Mouse (Mus musculus) hindbrain, embryonic 13.5 days (tissue): ENCODE results near the gene Lcorl. TPM values are rescaled to one million over a fixed set of nuclear protein-coding genes. Genes with fewer than 3 reads are reported as not detected.
A peak's percentile ranks its signal among the peaks of the same experiment; 100 is the strongest.

Source experiments
- ATAC-seq: fragments of 200-750 bp; cut with Nextera tagmentation; 2 replicates; pipeline ENCODE4 v1.8.0; 2017; ENCODE audit warnings: moderate TSS enrichment; ENCODE audit not compliant: low FRiP score
- H3K27ac ChIP-seq: fragments of 300-500 bp; sonication (generic); 2 replicates; pipeline ENCODE4 v1.5.1; 2015; ENCODE audit warnings: inconsistent platforms, mild to moderate bottlenecking, moderate library complexity
- H3K27me3 ChIP-seq: fragments of 300-500 bp; sonication (generic); 2 replicates; pipeline ENCODE4 v1.6.1; 2015; ENCODE audit warnings: mild to moderate bottlenecking, inconsistent platforms
- H3K36me3 ChIP-seq: fragments of 300-500 bp; sonication (generic); 2 replicates; pipeline ENCODE4 v1.6.1; 2015; ENCODE audit warnings: mild to moderate bottlenecking, inconsistent platforms
- H3K4me1 ChIP-seq: fragments of 300-500 bp; sonication (generic); replicated peaks from 2 replicates; pipeline ENCODE4 v1.6.1; 2015; ENCODE audit warnings: inconsistent platforms
- H3K4me2 ChIP-seq: fragments of 300-500 bp; sonication (generic); 2 replicates; pipeline ENCODE4 v1.6.1; 2015; ENCODE audit warnings: inconsistent platforms, mild to moderate bottlenecking, moderate library complexity
- H3K4me3 ChIP-seq: fragments of 300-500 bp; sonication (generic); 2 replicates; pipeline ENCODE4 v1.5.1; 2015; ENCODE audit warnings: mild to moderate bottlenecking, inconsistent platforms
- H3K9ac ChIP-seq: fragments of 300-500 bp; sonication (generic); 2 replicates; pipeline ENCODE4 v1.6.1; 2015; ENCODE audit warnings: mild to moderate bottlenecking, inconsistent platforms
- H3K9me3 ChIP-seq: fragments of 300-500 bp; sonication (generic); 2 replicates; pipeline ENCODE4 v1.6.1; 2016; ENCODE audit warnings: inconsistent platforms
- WGBS: fragments of 180-500 bp; shearing (Covaris S2); methylation state at CpG from one replicate; pipeline ENCODE4 v1.1.7; 2015; 5-methylcytosine and 5-hydroxymethylcytosine counted together
- polyA plus RNA-seq: library from polyadenylated mRNA; unstranded; fragments of >200 nt; fragmentation: Nextera tagmentation; extraction: Ambion mirVana; gene quantifications from 2 replicates; pipeline ENCODE4 v1.2.1, GENCODE M21; 2015

Lcorl gene
- polyA plus RNA-seq: 57.5 and 59.1 TPM in 2 replicates

- H3K9ac ChIP-seq: peak within 1 kb of the TSS; percentile 96
- peaks cover 8% of the 10 kb centered on the region; the same call in 1 of the 2 replicates for H3K27me3 ChIP-seq
- ATAC-seq: peak; percentile 98
- peak within 1 kb of the TSS; percentile 87 for H3K4me3 ChIP-seq
- WGBS: 0% methylated on average over 68 of the region's 79 CpGs
- H3K36me3 ChIP-seq: no peaks in the 10 kb centered on the region
- peak within 1 kb of the TSS; percentile 99 for H3K27ac ChIP-seq
- H3K9me3 ChIP-seq: no peaks in the 10 kb centered on the region
- peak within 1 kb of the TSS; percentile 71 for H3K4me2 ChIP-seq
- H3K4me1 ChIP-seq: peaks cover 8% of the 10 kb centered on the region
Measured at GRCm38 (mm10) chr5:45857254-45858011, at the start of gene Lcorl. Lcorl (minus strand) TSS chr5:45857615.

DNA sequence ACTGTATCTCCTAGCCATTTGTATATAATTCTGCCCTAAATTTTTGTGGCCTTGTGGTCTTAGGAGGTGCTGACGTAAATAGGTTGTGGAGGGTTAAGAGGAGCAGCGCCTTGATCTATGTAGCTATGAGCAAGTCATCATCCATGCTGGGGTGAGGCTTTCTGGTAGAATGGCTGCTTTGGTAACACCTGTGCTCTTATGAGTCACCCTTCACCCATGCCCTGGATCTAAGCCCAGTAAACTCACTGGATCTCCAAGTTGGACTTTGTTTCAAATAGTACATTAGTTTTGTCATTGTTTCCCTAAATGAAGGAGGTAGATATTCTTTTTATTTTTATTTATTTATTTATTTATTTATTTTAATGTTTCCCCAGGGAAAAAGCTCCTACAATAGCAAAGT lies 47.3 kb upstream of the Lcorl start:
- Histone ChIP-seq H3K4me1 (no peaks in the 10 kb centered on the region), H3K9me3 (no peaks in the 10 kb centered on the region), H3K27me3 (no peaks in the 10 kb centered on the region), H3K4me2 (no peak overlapping the region), H3K27ac (no peak overlapping the region), H3K4me3 (no peak overlapping the region), H3K9ac (no peak overlapping the region), H3K36me3 (no peaks in the 10 kb centered on the region)
- WGBS: 95% methylated on average over 2 of the region's 2 CpGs
- no peak for ATAC-seq

DNA sequence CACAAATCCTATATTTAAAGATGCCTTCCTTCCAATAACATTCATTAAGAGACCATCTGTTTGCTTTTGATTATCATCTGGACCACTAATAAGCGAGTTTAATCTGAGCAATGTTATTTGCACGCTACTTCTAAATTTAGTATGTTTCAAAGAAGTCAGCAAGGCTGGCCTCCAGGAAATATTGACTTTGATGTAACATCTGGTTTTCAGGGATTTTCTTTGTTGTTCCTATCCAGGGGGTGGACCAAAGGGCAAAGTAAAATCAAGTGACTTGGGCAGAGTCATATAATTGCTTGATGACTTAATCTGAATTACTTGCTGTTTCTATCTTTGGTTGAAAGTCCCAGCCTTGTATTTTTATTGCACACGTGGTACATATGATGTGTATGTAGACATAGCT lies 45.8 kb upstream of the Lcorl start:
- WGBS: 71% methylated on average over 3 of the region's 3 CpGs

DNA sequence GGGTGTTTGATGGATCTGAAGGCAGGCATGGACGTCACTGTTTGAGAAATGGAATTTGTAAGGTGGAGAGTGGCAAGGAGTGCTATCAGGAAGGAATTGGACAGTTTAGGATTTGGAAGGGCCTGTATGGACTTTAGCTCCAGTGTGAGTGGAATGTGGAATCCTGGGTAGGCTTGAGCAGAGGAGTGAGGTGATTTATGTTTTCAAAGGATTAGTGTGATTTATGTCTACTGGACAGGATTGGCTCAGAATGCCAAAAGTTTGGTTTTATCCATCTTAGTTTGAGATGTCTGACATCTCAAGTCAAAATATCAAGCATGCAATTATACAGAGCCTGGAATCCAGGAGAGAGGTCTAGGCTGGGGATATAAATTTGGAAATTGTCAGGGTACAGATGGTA lies 37.9 kb upstream of the Lcorl start:
- Histone ChIP-seq H3K27me3 (no peaks in the 10 kb centered on the region), H3K4me2 (no peak overlapping the region), H3K4me3 (no peak overlapping the region), H3K36me3 (no peaks in the 10 kb centered on the region), H3K9me3 (no peaks in the 10 kb centered on the region), H3K9ac (no peak overlapping the region), H3K4me1 (no peaks in the 10 kb centered on the region), H3K27ac (no peak overlapping the region)
- 79% methylated on average over 1 of the region's 1 CpGs for WGBS
- ATAC-seq: no peak

More for the DNA sequence above, 45.8 kb upstream of the Lcorl start:
- no peak overlapping the region for H3K4me2 ChIP-seq
- H3K9me3 ChIP-seq: no peaks in the 10 kb centered on the region
- H3K9ac ChIP-seq: no peak overlapping the region
- H3K36me3 ChIP-seq: no peaks in the 10 kb centered on the region
- no peak overlapping the region for H3K4me3 ChIP-seq
- H3K27ac ChIP-seq: no peak overlapping the region
- no peaks in the 10 kb centered on the region for H3K27me3 ChIP-seq
- H3K4me1 ChIP-seq: no peaks in the 10 kb centered on the region
- no peak for ATAC-seq

- ATAC-seq: no peak
- no peaks in the 10 kb centered on the region for H3K27me3 ChIP-seq
- H3K4me2 ChIP-seq: no peak overlapping the region
- no peaks in the 10 kb centered on the region for H3K36me3 ChIP-seq
- WGBS: 84% methylated on average over 3 of the region's 3 CpGs
- no peak overlapping the region for H3K27ac ChIP-seq
- H3K9me3 ChIP-seq: no peaks in the 10 kb centered on the region
- no peak overlapping the region for H3K9ac ChIP-seq
- H3K4me1 ChIP-seq: no peaks in the 10 kb centered on the region
- H3K4me3 ChIP-seq: no peak overlapping the region
Measured at GRCm38 (mm10) chr5:45893696-45894095, 36.3 kb upstream of the Lcorl start.

- 95% methylated on average over 1 of the region's 1 CpGs for WGBS
- Histone ChIP-seq H3K4me2 (no peak overlapping the region), H3K27me3 (no peaks in the 10 kb centered on the region), H3K27ac (no peak overlapping the region), H3K9me3 (no peaks in the 10 kb centered on the region), H3K4me1 (no peaks in the 10 kb centered on the region), H3K4me3 (no peak overlapping the region), H3K36me3 (no peaks in the 10 kb centered on the region), H3K9ac (no peak overlapping the region)
- ATAC-seq: no peak
Measured at GRCm38 (mm10) chr5:45876328-45876727, 18.9 kb upstream of the Lcorl start.

DNA sequence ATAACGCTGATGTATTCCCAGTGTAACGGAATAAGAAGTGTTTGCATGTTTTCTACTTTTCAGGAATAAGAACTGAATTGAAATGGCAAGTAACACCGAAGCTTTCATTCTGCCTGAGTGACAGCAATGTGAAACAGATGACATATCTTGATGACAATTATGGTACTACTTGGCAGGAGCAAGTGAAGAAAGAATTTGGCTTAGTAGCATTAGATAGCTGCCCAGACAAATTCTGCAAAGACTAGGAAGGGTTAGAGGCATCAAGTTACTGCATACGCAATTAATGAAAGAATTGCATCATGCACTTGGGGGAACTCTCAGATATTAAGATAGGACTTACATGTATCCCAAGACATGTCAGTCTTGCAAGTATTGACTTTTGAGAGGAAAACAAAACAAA lies 18.1 kb upstream of the Lcorl start:
- H3K4me2 ChIP-seq: no peak overlapping the region
- no peak overlapping the region for H3K9ac ChIP-seq
- no peaks in the 10 kb centered on the region for H3K27me3 ChIP-seq
- no peaks in the 10 kb centered on the region for H3K36me3 ChIP-seq
- H3K4me1 ChIP-seq: no peaks in the 10 kb centered on the region
- no peak overlapping the region for H3K27ac ChIP-seq
- H3K9me3 ChIP-seq: no peaks in the 10 kb centered on the region
- no peak overlapping the region for H3K4me3 ChIP-seq
- WGBS: 88% methylated on average over 4 of the region's 4 CpGs
- no peak for ATAC-seq

DNA sequence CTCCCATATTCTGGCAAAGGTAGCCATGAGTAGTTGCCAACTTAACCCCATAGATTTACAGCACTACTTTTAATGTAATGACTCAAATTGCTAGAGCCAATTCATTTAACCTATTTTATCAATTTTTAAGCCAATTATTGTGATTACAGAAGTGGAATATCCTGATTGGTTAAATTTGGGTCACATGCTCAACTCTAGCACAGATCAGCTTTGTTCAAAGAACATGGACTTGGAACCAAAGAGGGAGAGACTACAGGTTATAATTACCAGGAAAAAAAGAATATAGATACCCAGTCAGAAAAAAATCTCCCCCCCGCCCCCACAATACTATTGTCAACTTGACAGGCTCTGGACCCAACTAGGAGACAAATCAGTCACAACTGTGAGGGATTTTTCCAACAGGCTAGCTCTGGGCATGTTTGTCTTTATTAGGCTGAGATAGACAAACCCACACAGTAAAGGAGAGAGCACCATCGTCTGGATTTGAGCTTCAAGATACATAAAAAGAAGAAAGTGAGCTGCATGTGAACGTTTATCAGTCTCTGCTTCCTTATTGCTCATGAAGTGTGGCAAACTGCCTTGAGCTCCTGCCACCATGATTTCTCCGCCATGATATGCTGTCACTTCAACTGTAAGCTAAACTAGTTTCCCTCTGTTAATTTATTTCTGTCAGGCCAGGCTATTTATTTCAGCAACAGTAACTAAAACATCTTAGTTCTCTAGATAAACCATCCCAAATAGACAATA lies 17.0 kb upstream of the Lcorl start:
- no peaks in the 10 kb centered on the region for H3K4me1 ChIP-seq
- no peak for ATAC-seq
- H3K9me3 ChIP-seq: no peaks in the 10 kb centered on the region
- no peak overlapping the region for H3K9ac ChIP-seq
- H3K36me3 ChIP-seq: no peaks in the 10 kb centered on the region
- no peak overlapping the region for H3K4me2 ChIP-seq
- 91% methylated on average over 4 of the region's 4 CpGs for WGBS
- H3K27ac ChIP-seq: no peak overlapping the region
- no peak overlapping the region for H3K4me3 ChIP-seq
- no peaks in the 10 kb centered on the region for H3K27me3 ChIP-seq

GRCm38 (mm10) chr5:45858368-45858767 lies 953 bp upstream of the Lcorl start:
- no peak overlapping the region for H3K9ac ChIP-seq

DNA sequence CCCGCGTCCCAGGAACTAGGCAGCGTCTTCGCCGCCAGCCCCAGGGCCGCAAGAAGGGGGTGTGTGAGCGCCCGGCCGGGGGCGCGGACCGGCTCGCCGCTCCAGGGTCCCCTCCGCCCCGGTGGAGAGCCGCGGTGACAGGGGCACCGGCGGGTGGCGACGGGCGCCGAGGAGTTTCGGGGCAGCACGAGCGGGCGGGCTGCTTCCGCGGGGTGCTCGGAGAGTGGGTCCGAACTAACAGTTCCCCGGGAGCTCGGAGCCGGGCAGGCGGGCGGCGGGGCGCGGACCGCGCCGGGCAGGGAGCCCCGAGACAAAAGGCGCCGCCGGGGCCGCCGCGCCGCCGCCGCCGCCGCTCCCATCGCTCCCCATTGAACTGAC lies 550 bp downstream of the Lcorl start:
- Histone ChIP-seq H3K36me3 (no peaks in the 10 kb centered on the region), H3K4me3 (peak overlapping the region; percentile 87), H3K9ac (peak overlapping the region; percentile 96), H3K4me1 (peaks cover 8% of the 10 kb centered on the region), H3K27me3 (peaks cover 8% of the 10 kb centered on the region; the same call in 1 of the 2 replicates), H3K27ac (peak overlapping the region; percentile 99), H3K4me2 (peak overlapping the region; percentile 71), H3K9me3 (no peaks in the 10 kb centered on the region)
- ATAC-seq: peak; percentile 26
- WGBS: under 1% methylated on average over 38 of the region's 56 CpGs

More at GRCm38 (mm10) chr5:45858368-45858767, 953 bp upstream of the Lcorl start:
- peak overlapping the region; percentile 87 for H3K4me3 ChIP-seq
- H3K4me1 ChIP-seq: peaks cover 8% of the 10 kb centered on the region
- H3K27ac ChIP-seq: no peak overlapping the region
- no peaks in the 10 kb centered on the region for H3K36me3 ChIP-seq
- WGBS: 79% methylated on average over 2 of the region's 2 CpGs
- H3K9me3 ChIP-seq: no peaks in the 10 kb centered on the region
- H3K4me2 ChIP-seq: peak overlapping the region; percentile 71
- no peak for ATAC-seq
- H3K27me3 ChIP-seq: peaks cover 8% of the 10 kb centered on the region; the same call in 1 of the 2 replicates

DNA sequence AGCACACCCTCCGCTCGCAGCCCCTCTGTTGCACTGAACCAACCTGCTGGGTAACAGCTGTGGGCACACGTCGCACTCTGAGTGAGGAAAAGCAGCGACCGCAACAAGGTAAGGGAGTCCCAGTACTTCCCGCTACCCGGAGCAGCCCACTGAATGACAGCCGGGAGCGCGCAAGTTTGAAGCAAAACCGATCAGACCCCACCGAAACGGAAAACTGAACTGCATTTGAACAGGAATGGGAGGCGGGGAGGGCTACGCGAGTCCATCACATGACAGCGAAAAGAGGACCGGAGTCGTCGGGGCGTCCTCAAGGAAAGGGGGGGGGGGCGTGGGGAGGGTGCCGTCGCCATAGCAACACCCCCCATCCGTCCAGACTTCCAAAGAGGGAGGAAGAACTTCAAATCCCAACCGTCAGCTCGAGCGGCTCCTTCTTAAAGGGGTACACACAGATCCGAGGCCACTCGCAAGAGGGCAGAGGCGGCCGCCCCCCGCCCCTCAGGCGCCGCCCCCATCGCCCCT lies 1.1 kb downstream of the Lcorl start:
- Histone ChIP-seq H3K9ac (peak overlapping the region; percentile 96), H3K4me3 (peak overlapping the region; percentile 87), H3K36me3 (no peaks in the 10 kb centered on the region), H3K4me2 (peak overlapping the region; percentile 71), H3K4me1 (peaks cover 8% of the 10 kb centered on the region), H3K27ac (peak overlapping the region; percentile 99), H3K27me3 (peaks cover 8% of the 10 kb centered on the region; the same call in 1 of the 2 replicates), H3K9me3 (no peaks in the 10 kb centered on the region)
- WGBS: 0% methylated on average over 28 of the region's 37 CpGs
- peak; percentile 59 for ATAC-seq

- peaks cover 8% of the 10 kb centered on the region for H3K4me1 ChIP-seq
- H3K9me3 ChIP-seq: no peaks in the 10 kb centered on the region
- H3K4me2 ChIP-seq: peak overlapping the region; percentile 71
- H3K9ac ChIP-seq: peak overlapping the region; percentile 96
- ATAC-seq: peak; percentile 2; the same call in 1 of the 2 replicates
- H3K36me3 ChIP-seq: no peaks in the 10 kb centered on the region
- peak overlapping the region; percentile 99 for H3K27ac ChIP-seq
- H3K4me3 ChIP-seq: peak overlapping the region; percentile 87
- 25% methylated on average over 21 of the region's 21 CpGs for WGBS
- peaks cover 8% of the 10 kb centered on the region; the same call in 1 of the 2 replicates for H3K27me3 ChIP-seq
Measured at GRCm38 (mm10) chr5:45855526-45856302, 1.7 kb downstream of the Lcorl start.
